Mouse (Mus musculus): Measurements from ENCODE around the gene Atcay.

DNA sequence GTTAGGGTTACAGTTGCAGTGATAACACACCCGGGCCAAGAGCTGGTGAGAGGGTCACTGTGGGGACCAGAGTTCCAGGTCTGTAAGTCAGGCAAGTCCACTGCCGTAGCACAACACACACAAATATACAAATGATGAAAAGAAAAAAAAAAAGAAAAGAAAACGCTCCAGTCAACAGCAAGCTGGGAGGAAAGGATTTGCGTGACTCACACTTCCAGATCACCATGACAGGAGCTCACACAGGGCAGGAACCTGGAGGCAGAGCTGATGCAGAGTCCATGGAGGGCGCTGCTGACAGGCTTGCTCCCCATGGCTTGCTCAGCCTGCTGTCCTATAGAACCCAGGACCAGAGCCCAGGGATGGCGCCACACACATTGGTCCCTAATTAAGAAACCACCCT is 3.6 kb upstream of the Atcay start:
- TF ChIP-seq POLR2A (IDR thresholded peaks at IDR 0.05; ENCODE audit: extremely low read depth, insufficient read depth, low read length) (no peak), CTCF (IDR thresholded peaks at IDR 0.05; ENCODE audit: low read depth, low read length) (no peak)

Measured in liver, adult 2 months (tissue).